Mouse (Mus musculus) ES-CJ7 (cell line): ENCODE data around the gene Olfr912.

Experiments
- DNase-seq: peaks from one replicate; pipeline ENCODE4 v3.0.0; 2011; ENCODE audit warnings: low read depth, low spot score

Gene Olfr912

GRCm38 (mm10) chr9:38579878-38580277, at the start of gene Olfr912:
Gene Olfr912, plus strand, starts transcription at chr9:38580178.
- DNase-seq = no peak

- no peak for DNase-seq
Measured at GRCm38 (mm10) chr9:38537549-38537948, 42.4 kb upstream of the Olfr912 start, which contains the start of gene Olfr910. Gene Olfr910, plus strand, starts transcription at chr9:38537849.

GRCm38 (mm10) chr9:38591056-38591455, 11.1 kb downstream of the Olfr912 start:
- DNase-seq = peak; percentile 67

- no peak for DNase-seq
Measured at GRCm38 (mm10) chr9:38592459-38592858, 12.5 kb downstream of the Olfr912 start, which contains the start of gene Olfr913. Gene Olfr913, plus strand, starts transcription at chr9:38592759.

- no peak for DNase-seq
Measured at GRCm38 (mm10) chr9:38604802-38605201, 24.8 kb downstream of the Olfr912 start, which contains the start of gene Olfr914. Gene Olfr914, plus strand, starts transcription at chr9:38605102.

- DNase-seq = peak; percentile 56
Measured at GRCm38 (mm10) chr9:38632406-38632805, 52.4 kb downstream of the Olfr912 start.
